Mouse (Mus musculus) ES-E14 (cell line): Measurements from ENCODE around the gene Ero1l.

Experiments used
- CHD2 ChIP-seq: IDR thresholded peaks from 2 replicates; pipeline ENCODE4 v1.6.1; 2014; ENCODE audit warnings: mild to moderate bottlenecking, low read depth, low read length, inconsistent platforms
- HCFC1 ChIP-seq: IDR thresholded peaks from 2 replicates; pipeline ENCODE4 v1.6.1; 2012; ENCODE audit warnings: low read length, inconsistent platforms, borderline replicate concordance; ENCODE audit not compliant: insufficient read depth
- ZC3H11A ChIP-seq: IDR thresholded peaks from 2 replicates; pipeline ENCODE4 v1.6.1; 2012; ENCODE audit warnings: low read depth, mild to moderate bottlenecking, inconsistent platforms, low read length, borderline replicate concordance
- ZNF384 ChIP-seq: IDR thresholded peaks from 2 replicates; pipeline ENCODE4 v1.6.1; 2012; ENCODE audit warnings: low read depth, low read length, inconsistent platforms

DNA sequence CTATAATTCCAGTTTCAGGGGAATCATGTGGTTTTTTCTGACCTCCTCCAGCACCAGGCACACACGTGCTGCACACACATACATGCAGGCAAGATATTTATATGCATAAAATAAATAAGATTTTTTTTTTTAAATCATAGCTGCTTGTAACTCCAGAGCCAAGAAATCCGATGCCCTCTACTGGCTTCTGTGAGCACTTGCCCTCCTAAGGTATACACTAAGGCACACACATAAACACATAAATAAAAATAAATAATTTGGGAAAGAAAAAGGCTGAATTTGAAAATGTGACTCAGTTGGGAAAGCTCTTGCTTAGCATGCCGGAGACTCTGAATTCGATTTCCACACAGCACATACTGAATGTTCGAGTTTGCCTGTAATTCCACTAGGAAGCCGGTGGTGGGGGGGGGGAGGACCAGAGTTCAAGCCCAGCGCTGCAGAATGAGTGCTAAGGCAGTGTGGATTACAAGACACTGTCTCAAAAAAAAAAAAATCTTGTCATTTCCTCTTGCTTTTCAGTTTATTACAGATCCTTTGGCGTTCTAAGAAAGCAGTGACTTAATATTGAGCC lies 10.5 kb upstream of the Ero1l start:
- no peak for TF ChIP-seq CHD2
- TF ChIP-seq HCFC1 = no peak
- no peak for TF ChIP-seq ZNF384
- TF ChIP-seq ZC3H11A = no peak
